Mouse (Mus musculus) heart, postnatal 10 days (tissue): ENCODE data around the gene 5730596B20Rik. TPM values are rescaled to one million over a fixed set of nuclear protein-coding genes. Genes with fewer than 3 reads are reported as not detected.

Experiments
- DNase-seq, 2 experiments: peaks; one replicate each; pipeline ENCODE4 v3.0.0; 2021
- intact Hi-C: fragments of 180-260 bp; cut with DNase I; formaldehyde crosslinking; loops from one replicate; pipeline ENCODE4 v1.15.1; 2025
- total RNA-seq, 2 experiments: library from RNA; stranded (reverse); gene quantifications; 2 replicates each; pipeline ENCODE4 v1.2.3; 2021

Gene 5730596B20Rik
- total RNA-seq, 2 experiments from 2014 or later, result 0.10 to 0.17 TPM

DNA sequence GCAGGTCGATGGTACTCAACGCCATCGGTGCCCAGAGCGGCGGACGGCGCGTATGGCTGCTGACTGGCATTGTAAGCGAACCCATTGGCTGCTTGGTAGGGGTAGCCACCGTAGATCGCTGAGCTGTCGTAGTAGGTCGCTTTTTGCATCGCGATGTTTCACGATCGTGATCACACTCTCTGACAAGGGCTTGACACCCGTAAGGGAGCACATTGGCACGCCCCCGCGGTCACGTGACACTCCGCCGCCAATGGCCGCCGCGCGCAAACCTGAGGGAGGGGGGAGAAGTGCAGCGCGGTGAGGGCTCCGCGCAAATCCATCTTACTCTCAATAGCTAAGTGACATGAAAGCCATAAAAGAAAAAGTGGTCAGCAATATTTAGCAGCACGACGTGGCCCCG is 4.8 kb upstream of the 5730596B20Rik start:
- intact Hi-C loops, result no loop called here
- DNase-seq, result peak; percentile 64 to 69

DNA sequence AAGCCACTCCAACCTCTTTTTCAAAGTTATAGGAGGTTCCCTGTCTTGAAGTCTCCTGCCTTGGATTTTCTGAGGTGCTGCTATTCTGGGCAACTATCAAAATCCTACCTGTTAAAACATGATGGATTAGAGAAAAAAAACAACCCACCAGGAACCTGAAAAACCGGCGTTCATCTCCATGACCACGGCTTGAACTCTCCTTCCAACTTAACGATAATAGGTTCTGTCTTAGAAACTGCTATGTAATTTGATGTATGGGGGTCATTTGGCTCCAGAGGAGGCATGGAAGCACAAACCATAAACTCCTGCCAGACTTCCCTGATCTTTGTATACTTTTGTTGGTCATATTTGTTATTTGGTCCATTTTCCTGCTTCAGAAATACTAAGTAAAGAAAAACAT is 3.6 kb upstream of the 5730596B20Rik start:
- no peak for DNase-seq
- intact Hi-C loops, result no loop called here

DNA sequence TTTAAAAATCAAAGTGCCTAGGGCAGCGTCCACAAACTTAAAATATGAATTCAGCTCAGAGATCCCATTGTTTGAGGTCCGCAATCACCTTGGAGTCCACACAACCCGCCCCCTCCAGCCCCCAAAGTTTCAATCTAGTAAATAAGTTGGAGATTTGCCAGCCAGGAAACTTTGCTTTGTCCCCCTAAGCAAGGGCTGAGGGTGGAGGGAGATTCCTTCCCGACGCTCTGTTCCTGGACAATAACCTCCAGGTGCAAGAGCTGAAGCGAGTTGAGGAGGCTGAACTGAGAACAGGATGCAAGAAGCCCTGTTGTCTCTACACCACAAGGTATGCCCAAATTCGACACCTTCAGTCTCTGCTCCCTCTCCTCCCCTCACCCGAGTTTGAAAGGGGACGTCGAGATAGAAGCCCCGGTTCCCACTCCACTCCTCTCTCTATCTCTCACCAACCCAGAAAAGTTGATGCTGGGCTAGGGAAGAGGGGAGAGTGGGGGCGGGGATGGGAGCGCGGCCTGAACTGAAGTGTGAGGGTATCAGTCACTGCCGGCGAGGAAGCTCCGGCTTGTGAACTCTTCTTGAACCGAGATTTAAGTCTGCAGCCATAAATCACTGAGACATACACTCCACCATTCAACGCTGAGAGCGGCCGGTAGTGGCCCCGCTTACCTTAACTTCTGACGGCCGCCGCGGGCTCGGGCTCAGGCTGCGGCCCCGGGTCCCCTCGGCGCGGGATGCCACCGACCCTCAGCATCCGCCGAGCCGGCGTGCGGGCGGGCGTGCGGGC is 2.1 kb upstream of the 5730596B20Rik start:
- intact Hi-C loops, result no loop called here

DNA sequence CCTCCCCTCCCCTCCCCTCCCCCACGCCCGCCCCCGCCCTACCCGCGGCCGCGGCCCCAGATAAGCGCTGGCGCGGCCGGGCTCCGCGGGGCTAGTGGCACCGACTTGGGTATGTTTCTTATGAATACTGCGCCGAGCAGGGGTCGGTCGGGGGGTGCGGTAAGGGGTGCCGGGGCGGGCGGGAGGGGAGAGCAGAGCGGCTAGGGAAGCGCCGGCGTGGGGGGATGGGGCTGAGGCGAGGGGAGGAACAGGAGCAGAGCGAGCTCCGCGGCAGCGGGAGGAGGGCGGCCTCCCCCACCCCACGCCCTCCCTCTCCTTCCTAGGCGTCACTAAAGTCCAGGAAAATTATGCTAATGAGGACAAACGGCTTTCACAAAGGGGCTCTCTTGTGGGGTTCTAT is 1.4 kb upstream of the 5730596B20Rik start:
- DNase-seq, result no peak
- intact Hi-C loops, result no loop called here

More for the DNA sequence above, 2.1 kb upstream of the 5730596B20Rik start:
- DNase-seq, result no peak

DNA sequence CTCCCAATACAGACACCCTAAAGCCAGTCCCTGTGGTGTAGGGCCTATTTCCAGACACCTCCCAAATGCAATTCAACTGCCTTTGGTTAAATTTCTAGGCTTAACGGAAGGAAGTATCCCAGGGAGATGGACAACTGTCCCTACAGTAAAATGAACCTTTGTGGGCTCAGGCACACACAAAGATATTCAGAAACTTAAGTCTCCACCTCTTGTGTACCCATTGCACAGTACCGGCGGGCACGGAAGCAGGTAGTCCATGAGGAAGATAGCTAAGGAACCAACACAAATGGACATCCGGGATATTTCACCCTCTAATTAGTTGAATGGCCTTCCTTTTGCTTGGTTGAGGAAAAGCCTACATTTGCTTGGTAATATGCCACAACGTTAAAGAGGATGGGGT is 907 bp upstream of the 5730596B20Rik start:
- intact Hi-C loops, result no loop called here
- DNase-seq, result no peak

DNA sequence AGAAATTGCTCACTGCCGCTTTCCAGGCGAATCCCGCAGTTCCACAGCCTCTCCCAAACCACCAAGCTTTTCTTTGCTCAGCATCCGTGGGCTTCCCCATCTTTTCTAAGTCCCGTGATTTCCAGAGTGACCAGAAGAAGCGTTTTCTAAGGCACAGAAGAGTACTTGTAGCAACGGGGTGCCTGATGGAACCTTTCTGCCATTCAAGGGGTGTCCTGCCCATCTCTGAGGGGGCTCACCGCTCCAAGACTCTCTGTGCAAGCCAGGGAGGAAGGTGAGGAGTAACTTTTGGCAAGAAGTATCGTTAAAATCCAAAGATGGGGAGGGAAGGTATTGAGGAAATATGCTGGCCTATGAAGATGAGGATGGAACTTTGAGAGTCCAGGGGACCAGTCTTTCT is 508 bp downstream of the 5730596B20Rik start:
- no peak for DNase-seq
- intact Hi-C loops, result no loop called here

DNA sequence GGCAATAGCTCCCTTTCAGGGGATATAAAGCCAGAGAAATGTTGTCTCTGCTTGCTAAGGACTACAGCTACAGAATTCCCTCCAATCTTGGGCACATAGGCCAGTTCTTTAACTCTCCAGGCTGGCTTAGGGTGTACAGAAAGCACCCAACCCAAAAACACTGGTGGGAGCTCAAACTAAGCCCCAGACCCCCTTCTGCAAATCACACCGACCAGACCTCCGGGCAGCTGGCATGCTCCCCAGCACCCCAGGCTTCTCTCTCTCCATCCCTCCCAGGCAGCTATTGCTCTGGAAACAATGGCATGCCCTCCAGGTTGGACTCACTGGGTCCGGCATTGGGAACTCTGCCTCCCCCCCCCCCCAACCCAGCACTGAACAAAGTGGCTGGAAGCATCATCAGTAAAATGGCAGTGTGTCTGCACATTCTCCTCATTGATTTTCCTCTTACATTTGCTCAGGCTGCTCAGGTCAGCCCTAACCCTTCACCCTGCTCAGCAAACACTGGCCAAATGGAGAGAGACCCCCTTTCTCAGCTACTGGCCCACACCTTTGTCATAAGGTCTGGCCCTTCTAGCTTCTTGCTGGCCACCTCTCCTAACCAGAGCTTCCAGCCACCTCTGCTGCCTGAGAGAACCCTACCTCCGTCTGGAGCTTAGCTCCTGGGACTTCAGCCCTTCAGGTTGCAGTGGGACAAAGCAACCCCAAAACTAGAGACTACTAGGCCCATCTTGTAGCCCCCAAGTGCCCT is 1.8 kb downstream of the 5730596B20Rik start:
- intact Hi-C loops, result no loop called here
- DNase-seq, result no peak

DNA sequence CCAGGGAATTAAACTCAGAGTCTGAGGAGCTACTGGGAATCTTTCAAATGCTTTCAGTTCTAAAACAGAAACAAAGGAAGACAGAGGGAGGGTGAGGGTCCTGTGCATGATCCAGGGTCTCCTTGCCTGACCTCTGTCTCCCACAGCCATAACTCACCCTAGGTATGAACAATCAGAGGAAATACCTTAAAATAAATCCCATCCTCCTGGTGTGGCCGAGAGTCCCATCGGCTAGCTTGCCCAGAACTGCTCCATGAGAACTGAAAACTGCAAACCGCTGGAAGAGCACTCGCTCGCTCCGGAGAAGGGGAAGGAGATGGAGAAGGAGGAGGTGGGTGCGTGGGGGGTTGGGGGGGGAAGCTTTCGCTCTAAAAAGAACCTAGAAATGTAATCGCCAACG is 2.4 kb downstream of the 5730596B20Rik start:
- intact Hi-C loops, result no loop called here
- DNase-seq, result no peak

DNA sequence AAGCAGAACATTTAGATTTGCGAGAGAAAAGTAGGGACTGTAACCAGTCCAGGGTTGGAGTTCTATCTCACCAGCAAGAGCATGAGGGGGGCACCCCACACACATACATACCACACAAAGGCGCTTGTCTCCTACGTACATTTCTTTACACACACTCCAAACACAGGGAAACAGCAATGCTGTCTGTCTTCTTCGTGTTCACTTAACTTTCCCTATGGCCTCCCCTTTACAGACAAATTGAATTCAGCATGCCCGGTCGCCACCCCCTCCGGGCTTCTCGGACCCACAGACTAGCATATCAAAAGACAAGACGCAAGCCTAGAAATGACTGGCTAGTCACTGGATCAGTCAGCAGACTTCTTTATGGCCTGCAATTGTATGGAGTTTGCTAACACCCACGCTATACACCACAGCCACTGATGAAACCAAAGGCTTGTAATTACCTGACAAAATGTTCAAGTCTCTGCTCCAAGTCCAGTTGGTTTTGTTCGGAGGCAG is 3.0 kb downstream of the 5730596B20Rik start:
- no peak for DNase-seq
- intact Hi-C loops, result no loop called here

DNA sequence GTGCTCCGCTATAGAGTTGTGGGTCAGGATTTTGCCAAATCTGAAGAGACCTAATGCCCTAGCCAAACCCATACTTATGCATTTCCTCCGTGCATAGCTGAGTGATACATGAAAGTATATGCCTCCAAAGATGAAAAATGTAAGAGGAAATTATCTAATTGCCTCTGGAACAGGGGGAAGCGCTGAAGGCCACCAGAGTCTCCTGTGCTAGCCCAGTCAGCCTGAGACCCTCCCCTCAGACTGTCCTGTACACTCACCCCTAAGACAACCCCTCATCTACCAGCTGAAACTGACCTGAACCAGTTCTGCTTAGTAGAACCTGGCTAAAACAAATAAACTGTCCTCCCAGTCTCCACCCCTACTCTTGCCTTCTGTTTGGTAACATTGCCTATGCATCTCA is 3.4 kb downstream of the 5730596B20Rik start:
- DNase-seq, result no peak
- intact Hi-C loops, result no loop called here

DNA sequence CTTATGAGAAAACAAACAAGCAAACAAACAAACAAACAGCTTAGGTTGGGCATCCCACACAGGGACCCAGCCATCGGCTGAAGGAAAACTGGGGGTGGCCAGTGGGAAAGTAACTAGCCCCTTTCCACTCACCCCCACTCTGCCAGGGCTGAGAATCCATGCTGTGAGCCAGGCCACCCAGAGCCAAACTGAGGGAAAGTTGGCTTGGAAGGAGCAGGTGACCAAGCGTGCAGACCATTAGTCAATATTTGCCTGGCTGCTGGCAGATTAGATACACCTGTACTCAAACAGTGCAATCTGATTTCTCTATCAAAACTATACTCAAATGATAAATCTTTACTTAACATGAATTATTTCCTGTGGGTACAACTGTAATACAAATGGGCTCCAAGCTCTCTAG is 4.7 kb downstream of the 5730596B20Rik start:
- DNase-seq, result no peak
- intact Hi-C loops, result no loop called here

DNA sequence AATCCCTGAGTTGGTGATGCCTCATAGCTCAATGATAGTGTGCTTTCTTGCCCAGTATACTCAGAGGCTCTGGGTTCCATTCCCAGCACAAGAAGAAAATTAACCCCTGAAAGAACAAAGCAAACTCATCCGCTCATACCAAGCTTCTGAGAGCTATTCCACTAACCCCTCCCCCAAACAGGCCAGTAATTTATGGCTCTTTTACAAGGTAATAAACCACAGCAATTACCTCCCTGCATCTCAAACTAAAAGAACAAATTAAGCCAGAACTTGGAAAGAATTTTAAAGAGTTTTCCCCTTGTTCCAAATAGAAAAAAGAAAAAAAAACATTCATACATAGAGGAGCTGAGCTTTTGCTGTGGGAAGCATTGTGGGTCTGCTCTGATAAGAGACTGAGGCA is 5.5 kb downstream of the 5730596B20Rik start:
- intact Hi-C loops, result no loop called here
- no peak for DNase-seq

DNA sequence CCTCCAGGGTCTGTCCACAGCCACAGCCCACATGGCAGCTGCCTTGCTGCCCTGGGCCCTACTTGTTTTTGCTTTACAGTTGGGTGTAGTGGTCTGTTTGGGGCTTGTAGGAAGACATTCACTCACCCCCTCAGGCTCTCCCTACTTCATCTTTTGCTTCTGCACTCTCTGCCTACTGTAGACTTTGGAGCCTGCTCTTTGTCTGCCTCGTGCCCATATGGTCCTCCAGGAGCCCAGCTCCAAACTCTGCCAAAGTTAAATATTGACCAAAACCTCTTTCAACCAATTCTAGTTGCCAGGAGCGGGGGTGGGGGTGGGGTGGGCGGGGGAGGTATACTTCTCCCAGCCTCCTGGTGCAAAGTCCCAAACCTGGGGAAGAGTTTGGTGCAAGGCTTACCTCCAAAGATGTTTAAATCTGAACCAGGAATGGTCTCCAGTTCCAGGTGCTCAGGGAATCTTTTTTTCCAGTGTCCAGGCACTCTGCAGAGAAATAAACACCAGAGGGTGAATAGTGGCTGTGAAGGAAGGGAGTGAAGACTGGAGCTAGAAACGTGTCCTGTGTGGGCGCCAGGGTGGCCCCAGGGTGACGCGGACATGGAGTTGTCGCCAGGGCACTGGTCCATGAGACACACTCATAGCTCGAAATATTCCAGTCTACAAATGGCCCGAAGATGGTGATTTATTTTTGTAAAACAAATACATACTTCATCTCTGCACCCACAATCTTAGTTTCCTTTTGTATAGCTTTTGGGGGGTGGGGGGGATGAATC is 6.2 kb downstream of the 5730596B20Rik start:
- intact Hi-C loops, result no loop called here
- DNase-seq, result no peak

DNA sequence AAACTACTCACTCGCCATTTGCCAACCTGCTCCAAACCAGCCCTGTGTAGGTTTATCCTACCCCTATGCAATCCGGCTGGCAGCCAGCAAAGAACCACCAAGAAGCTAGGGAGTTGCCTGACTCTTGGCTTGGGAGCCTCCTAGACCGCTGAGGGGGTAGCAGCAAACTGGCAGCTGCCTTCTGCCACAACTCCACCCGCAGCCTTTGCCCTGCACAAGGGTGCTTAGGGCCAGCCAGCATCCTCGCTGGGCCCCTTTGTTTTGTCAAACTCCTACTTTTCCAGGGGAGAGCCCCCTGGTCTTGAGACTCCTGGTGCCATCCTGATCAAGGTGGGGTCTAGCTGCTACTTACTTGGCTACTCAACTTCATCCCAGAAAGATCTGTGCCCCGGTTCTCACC is 7.4 kb downstream of the 5730596B20Rik start:
- no peak for DNase-seq
- intact Hi-C loops, result no loop called here

DNA sequence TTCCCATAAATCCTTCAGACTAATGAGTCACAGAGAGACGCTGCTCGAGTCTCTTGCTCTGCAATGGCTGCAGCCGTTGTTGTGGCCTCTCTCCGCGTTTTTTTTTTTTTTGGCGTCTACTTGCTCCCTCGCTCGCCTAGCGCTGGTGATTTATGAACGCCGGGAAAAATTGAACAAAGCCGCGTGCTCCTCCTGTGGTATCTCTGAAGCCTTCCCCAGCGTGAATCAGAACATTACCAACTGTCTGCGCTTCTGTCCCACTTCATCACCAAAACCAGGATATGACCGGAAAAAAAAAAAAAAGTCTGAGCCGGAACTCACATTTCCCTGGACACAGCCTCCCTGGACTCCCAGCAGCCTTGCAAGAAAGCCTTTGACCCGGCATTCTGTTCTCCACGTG is 7.9 kb downstream of the 5730596B20Rik start:
- no peak for DNase-seq
- intact Hi-C loops, result no loop called here

DNA sequence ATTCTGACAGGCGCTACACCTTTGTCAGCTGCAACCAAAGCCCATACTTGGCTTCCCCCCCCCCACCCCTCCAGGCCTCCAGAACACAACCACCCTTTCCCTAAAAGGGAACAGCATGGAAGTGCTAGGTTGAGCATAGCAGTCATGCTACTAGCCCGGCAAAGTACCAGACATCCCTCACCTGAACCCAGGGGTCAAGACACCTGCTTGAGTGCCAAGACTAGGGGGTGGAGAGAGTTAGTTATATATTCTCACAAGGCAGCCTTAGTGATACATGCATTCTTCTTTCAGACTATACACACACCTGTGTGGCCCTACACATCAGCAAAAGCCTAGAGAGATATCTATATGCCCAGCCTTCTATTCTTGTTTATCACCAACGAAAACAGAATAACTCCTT is 8.5 kb downstream of the 5730596B20Rik start:
- intact Hi-C loops, result no loop called here
- DNase-seq, result no peak

DNA sequence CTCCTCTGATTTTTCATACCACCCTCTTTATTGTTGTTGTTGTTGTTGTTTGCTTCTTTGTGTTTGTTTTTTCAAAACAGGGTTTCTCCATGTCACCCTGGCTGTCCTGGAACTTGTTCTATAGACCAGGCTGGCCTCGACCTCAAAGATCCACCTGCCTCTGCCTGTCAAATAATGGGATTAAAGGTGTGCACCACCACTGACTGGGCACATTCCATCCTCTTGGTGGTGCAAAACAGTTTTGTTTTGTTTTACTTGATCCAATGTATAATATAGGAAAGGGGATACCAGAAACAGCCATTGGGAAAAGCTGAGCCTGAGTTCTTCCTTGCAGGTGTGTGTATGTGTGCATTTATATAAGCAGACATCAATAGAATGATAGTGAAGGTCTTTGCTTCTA is 9.2 kb downstream of the 5730596B20Rik start:
- intact Hi-C loops, result no loop called here

DNA sequence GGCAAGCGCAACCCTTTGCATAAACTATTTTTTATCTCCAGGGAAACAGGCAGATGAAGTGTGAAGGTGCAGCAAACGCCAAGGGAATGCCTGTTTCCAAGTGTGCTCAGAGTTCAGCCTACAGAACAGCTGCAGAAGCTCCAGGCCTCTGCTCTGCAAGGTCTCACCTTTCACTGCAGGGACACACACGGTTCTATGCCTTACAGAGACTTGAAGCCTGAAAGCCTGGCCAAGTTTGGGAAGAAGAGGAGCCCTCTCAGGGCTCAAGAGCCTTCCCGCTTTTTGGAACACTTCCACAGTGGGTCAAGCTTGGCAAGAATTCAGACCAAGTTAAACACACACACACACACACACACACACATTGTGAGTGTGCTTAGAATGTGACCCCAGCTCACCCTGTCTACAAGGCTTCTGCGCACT is 11.9 kb downstream of the 5730596B20Rik start:
- intact Hi-C loops, result no loop called here
- DNase-seq, result no peak

More for the DNA sequence above, 9.2 kb downstream of the 5730596B20Rik start:
- no peak for DNase-seq

DNA sequence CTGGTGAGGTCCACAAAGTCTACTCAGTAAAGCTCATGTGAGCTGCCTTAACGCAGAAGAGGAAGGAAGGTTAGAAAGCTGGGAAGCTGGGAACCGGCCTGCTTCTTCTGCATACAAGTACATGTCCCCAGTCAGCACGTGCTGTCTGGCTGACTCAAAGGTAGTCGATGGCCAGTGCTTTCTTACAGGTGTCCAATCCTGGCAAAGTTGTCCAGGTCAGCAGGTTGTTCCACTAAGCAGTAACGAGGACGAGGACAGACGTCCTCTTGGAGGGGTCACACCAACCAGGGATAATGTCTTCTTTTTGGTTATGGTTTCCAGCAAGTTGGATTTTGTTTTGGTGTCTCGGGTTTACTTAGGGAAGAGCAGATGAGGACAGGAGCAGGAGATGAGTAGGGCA is 12.6 kb downstream of the 5730596B20Rik start:
- intact Hi-C loops, result loop anchor here (2.0 to 5.0 kb wide), 2 partner anchors 27 to 103 kb away; no protein-coding TSS in a partner anchor
- DNase-seq, result no peak

DNA sequence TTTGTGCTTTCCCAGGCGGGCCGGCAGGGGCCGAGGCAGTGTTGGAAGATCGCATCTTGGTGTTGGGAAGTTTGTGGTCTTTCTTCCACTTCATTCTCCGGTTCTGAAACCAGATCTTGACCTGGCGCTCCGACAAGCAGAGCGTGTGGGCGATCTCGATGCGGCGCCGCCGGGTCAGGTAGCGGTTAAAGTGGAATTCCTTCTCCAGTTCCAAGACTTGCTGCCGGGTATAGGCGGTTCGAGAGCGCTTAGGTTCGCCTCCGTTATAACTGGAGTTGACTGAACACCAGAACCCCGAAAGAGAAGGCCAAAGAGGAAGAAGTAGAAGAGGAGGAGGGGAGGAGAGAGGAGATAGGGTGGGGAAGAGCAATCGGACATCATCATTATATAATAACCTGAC is 13.1 kb downstream of the 5730596B20Rik start:
- intact Hi-C loops, result loop anchor here (2.0 to 5.0 kb wide), 2 partner anchors 28 to 103 kb away; no protein-coding TSS in a partner anchor
- no peak for DNase-seq
